Mouse (Mus musculus) R1 (cell line): ENCODE data around the gene Ascl3.

ENCODE experiments used
- DNase-seq: peaks from one replicate; pipeline ENCODE4 v3.0.0-alpha.2; 2018; ENCODE audit warnings: low read depth, low spot score

Gene Ascl3

DNA sequence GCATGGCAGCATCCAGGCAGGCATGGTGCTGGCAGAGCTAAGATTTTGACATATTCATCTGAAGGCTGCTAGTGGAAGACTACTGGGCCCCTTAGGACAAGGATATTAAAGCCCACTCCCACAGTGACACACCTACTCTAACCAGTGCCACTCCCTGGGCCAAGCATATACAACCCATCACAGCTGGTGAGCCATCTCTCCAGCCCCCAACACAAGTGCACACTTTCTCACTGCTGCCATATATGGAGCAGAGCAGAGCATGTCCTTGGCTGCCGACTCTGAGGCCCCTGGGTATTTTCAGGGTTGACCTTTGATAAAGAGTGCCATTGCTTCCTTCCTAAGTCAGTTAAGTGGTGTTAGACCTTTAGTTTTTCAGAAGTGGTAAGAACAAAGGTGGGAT lies 21.5 kb downstream of the Ascl3 start:
- no peak for DNase-seq

DNA sequence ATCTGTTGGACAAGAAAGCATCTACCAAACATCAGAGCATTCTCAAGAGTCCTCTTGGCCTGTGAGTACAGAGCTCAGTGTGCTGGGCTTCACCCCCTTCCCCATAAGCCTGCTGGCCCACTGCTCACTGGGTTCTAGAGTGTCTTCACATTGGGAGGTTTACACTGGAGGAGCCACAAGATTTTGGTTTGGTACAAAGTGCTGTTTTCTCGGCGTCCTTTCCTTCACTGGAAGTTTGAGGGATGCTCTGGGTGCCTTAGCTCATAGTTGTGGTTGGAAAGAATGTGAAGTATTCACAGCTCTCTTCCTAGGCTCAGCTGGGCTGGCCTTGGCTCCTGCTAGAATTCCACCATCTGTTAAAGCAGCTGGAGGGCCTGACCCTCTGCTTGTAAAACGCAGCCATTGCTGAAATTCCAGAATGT lies 22.6 kb downstream of the Ascl3 start:
- peak; percentile 63 for DNase-seq

DNA sequence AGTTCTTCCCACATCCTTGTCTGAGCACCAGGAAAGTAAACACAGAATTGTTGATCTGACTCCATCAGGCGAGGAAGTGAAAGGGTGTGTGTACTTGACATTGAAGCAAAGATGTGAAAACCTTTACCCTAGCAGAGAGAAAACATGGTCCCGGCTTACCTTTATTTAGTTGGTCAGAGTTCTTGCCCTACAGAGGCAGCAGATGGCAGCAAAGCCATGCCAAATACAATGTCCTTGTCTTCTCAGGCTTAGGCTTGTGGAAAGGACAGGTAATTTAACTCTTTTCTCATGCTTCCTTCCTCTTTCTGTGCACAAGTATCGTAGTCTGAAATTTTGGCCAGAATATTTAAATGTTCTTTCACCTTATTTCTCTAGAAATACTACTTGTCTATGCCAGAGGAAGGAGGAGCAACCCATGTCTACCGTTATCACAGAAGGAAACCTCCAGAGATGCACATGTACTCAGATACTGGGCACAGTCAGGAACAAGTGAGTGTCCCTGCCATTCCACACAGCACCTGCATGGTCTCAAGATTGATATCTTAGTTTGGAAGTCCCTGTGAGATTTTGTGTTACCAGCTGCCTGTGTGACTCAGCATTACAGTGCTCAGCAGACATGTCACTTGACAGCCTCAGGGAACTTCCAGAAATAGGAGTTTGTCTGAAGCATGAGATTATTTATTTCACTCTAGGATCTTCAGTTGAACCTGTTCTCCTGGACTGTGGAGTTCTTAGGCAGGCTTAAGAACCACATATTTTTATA lies 24.3 kb downstream of the Ascl3 start:
- DNase-seq: peak; percentile 36

DNA sequence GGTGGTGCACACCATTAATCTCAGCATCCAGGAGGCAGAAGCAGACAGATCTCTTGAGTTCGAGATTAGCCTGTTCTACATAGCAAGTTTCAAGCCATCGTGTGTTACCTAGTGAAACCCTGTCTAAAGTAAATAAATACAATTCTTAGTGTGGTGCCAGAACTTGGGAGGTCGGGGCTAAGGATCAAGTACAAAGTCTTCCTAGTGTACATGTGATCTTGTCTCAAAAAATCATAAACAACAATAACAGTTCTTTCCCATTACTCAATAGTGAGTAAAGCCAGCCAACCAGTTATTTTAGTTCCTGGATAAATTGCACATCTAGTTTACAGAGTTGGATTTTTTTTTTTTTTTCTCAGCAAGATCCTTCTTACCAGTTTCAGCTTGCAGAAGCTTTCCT lies 27.1 kb downstream of the Ascl3 start:
- DNase-seq: no peak

DNA sequence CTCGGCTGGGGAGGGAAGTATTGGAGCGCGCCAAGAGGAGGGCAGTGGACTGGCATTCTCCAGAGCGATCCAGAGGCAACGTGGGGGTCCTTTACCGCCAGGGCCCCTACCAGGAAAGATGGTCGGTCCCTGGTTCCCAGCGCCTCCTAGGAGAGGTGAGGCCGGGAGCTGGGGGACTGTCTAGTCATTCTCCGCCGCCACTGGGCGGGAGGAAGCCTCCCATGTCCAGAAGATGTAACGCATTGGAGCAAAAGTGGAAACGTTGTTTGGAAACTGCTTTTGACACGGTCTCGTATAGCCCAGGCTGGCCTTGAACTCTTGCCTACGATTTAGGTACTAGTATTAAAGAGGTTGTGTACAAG lies 27.5 kb downstream of the Ascl3 start:
- no peak for DNase-seq

DNA sequence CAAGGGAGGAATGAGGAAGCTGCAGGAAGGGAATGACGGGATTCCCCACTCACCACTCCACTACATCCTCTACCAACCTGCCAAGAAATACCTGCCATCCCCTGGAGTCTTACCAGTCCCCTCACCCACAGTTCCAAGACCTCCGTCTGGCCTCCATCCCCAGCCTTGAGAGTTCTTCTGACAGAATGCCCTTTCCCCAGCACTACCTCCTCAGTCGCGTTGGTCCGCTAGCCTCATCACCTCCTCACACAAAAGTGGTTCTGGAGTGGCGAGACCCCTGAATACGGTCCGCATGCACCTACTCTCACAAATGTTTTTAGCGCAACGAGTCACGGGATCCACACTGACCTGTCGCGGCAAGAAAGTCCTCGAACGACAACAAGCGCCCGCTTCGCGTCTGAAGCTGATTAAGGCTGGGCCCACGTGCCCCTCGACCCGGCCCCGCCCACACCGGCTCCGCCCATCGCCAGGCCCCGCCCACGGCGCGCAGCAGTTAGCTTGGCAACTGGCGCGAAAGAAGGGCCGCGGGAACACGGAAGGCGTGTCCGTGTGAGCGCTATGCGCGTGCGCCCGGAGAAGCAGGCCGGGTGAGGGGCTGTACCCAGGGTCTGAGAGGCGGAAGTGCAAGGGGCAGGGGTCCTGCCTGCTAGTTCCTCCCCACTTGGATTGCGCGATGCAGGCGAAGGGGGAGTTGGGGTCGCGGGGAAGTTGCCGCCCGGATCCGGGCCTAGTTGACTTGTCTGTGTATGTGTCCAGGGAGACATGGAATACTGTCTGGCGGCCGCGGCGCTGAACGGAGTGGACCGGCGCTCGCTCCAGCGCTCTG lies 28.1 kb downstream of the Ascl3 start, which contains the start of the genes St5 and Akip1:
Gene St5, minus strand, starts transcription at position 416 of the 826 bp plus-strand sequence.
Gene Akip1, plus strand, starts transcription at position 501 of the 826 bp plus-strand sequence.
- DNase-seq: peak; percentile 98

DNA sequence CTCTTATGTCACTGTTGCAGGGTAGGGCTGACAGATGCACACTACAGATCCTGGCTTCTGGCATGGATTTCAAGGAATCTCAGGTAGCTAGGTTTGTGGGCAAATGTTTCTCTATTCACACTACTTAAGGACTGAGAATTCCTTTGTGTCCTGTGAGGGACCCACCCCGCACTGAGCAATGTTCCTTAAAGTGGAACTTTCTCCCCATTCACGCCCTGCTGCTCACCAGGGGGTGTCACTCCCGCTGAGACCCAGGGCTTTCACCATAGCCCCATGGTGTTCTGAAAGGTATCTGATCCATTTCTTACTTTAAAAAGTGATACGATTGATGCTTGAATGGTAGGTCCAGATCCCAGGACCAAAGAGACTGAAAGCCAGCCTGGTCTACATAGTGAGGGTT lies 28.8 kb downstream of the Ascl3 start:
- peak; percentile 35 for DNase-seq

DNA sequence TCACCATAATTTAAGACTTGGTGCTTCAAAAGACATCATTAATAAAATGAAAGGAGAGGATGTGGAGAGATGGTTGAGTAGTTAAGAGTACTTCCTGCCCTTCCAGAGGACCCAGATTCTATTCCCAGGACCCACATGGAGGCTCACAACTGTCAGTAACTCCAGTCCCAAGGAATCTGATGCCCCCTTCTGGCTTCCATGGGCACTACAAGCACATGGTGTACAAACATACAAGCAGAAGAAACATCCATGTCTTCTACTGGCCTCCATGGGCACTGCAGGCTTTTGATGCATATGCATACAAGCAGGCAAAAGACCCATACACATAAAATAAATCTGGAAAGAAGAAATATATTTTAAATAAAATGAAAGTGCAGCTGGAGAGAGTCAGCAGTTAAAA lies 31.3 kb downstream of the Ascl3 start:
- DNase-seq: peak; percentile 89

DNA sequence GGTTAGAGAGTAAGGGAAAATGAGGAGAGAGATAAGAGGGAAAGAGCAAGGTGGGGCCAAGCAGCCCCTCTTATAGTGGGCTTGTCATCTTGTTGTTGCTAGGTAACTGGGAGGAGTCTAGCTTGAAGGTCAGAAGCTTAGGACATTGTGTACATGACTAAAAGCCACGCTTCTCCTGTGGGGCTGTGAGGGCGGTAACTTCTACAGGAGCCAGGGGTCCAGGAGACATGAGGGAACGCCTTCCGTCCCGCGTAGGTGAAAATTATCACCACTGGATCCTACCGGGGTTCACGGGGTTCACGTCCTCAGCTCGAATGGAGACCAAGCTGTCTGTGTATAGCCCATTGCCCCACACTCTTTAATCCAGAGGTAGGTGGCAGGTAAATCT lies 36.2 kb downstream of the Ascl3 start:
- peak; percentile 94 for DNase-seq

DNA sequence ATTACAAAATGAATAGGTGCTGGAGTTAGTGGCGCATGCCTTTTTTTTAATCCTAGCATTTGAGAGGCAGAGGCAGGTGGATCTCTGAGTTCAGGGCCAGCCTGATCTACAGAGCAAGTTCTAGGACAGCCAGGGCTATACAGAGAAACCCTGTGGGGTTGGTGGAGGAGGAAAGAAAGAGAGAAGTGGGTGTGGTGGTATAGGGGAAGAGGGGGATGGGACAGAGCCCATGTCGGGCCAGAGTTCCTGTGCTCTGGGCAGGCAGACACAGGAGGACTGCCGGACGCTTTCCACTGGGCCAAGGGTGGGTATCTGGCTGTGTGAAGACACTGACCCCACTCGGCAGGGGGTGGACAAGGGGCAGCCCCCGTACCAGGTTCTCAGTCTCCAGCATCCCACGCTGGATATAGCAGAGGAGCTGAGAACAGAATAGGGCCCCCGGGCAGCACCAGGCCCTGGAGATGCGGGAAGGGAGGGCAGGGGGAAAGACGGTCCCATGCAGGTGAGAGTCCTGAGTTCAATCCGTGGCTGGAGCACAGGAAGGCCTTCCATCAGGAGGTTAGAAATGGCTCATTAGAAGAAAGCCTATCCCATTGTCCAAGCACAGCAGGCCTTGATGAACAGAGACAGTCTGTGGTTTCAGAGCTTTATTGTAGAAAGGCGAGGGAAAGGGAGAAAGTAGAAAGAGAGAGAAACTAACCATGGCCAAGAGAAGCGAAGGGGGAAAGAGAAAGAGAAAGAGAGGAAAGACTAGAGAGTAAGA lies 36.8 kb downstream of the Ascl3 start:
- DNase-seq: peak; percentile 82

DNA sequence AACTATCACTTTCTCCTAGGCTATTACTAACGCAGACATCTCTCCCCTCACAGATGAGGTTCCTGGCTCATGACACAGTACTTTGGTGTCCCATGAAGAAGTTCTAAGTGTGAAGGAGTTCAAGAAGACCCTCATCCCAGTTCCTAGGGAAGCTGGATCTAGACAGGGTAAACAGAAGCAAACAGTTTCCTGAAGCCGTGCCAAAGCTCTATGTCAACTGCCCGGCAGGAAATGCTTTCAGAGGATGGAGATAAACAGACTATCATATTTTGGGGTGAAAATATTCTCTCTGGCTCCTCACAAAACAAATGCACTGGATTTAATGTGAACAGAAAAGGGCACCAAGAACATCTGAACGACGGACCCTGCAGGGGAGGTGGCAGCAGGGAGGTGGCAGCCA lies 40.6 kb downstream of the Ascl3 start:
- DNase-seq: no peak

DNA sequence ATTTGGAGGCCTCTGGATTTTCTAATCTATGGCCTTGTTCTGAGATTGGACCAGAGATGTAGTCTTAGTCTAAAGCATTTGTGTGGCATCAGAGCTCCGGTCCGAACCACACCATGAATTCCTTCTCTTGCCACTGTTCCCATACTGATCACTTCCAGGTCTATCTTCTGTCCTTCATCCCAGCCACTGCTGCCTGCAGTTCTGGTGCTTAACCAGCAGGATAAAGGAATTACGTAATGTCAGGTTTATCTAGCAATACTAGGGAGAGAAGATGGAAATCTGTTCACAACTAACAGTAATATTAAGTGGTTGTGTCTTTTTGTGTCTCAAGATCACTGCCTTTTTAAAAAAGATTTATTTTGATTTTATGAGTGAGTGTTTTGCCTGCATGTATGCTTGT lies 41.4 kb downstream of the Ascl3 start:
- peak; percentile 49 for DNase-seq

DNA sequence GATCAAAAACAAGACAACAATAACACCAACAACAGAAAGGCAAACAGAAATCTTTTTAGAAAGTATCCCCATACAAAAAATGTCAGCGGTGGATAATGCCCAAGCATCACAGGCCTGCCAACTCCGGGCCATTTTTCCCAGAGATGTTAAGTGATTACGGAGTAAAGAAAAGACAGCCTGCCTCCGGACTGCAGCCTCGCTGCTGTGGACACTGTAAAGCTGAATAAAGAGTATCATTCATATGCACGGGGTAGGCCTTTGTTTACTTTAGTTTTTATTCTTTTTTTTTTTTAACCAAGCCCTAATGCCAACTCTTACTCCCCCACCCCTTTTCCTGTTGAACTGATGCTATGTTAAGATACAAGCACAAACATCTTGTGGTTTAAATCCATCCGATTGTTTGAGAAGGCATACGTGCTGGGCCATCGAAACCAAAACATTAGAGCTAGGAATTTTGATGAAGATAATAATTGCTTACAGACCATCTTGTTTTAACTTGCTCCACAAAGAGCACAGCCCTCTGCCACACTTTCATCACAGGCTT lies 44.9 kb downstream of the Ascl3 start:
- no peak for DNase-seq

DNA sequence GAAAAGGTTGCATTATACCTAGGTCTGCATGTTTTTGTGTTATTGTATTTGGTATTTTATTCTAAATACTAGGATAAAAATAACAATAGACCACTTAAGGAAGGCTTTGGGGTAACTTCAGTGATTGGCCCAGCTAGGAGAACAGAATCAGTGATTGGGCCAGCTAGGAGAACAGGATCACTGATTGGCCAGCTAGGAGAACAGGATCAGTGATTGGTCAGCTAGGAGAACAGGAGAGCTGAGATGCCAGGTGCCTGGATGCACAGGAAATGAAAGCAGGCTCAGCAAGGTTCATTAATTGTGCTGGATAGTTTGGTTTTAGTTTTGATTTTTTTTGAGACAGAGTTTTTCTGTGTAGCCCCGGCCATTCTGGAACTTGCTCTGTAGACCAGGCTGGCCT lies 50.6 kb downstream of the Ascl3 start:
- DNase-seq: peak; percentile 69

DNA sequence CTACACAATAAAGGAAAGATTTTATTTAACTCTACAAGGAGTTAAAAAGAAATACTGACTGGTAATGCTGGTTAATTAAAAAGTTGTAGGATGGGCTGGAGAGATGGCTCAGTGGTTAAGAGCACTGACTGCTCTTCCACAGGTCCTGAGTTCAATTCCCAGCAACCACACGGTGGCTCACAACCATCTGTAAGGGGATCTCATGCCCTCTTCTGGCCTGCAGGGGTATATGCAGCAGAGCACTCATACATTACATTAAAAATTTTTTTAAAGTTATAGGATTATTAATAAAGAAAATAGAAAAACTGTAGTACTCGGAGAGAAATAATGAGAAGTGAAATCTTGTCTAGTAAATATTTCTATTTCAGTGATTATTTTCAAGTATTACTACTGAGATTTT lies 51.2 kb downstream of the Ascl3 start:
- DNase-seq: peak; percentile 27
